Mouse (Mus musculus) heart, postnatal 10 days (tissue): Measurements from ENCODE around the gene Poll. TPM values are rescaled to one million over a fixed set of nuclear protein-coding genes. Genes with fewer than 3 reads are reported as not detected.

Experiments used
- total RNA-seq, 2 experiments: library from RNA; stranded (reverse); gene quantifications; 2 replicates each; pipeline ENCODE4 v1.2.3; 2021

The Poll gene
- total RNA-seq, 2 experiments from 2014 or later, result 7.4 to 8.9 TPM

Other genes starting within 250 kb of the Poll start
- 10 to 100 TPM; 22.6 to 24.9 TPM for gene Btrc, start 196.8 kb downstream of the Poll start, total RNA-seq
- 10 to 100 TPM; 15.0 to 16.5 TPM for gene Gm17018, start 84 bp upstream of the Poll start, total RNA-seq
- gene Fbxw4, start 99.8 kb upstream of the Poll start, total RNA-seq, result 10 to 100 TPM; 21.0 to 21.7 TPM
- gene Fgf8, start 182.4 kb upstream of the Poll start, total RNA-seq, result not detected
- 10 to 100 TPM; 17.7 to 19.7 TPM for gene Npm3, start 189.1 kb upstream of the Poll start, total RNA-seq
- gene Mgea5, start 223.3 kb upstream of the Poll start, total RNA-seq, result 10 to 100 TPM; 73.6 to 77.1 TPM